Mouse (Mus musculus): ENCODE results near the gene Acsbg2. TPM values are rescaled to one million over a fixed set of nuclear protein-coding genes. Genes with fewer than 3 reads are reported as not detected.

The Acsbg2 gene
- polyA plus RNA-seq, 1 experiment from 2014 or later: not detected

DNA sequence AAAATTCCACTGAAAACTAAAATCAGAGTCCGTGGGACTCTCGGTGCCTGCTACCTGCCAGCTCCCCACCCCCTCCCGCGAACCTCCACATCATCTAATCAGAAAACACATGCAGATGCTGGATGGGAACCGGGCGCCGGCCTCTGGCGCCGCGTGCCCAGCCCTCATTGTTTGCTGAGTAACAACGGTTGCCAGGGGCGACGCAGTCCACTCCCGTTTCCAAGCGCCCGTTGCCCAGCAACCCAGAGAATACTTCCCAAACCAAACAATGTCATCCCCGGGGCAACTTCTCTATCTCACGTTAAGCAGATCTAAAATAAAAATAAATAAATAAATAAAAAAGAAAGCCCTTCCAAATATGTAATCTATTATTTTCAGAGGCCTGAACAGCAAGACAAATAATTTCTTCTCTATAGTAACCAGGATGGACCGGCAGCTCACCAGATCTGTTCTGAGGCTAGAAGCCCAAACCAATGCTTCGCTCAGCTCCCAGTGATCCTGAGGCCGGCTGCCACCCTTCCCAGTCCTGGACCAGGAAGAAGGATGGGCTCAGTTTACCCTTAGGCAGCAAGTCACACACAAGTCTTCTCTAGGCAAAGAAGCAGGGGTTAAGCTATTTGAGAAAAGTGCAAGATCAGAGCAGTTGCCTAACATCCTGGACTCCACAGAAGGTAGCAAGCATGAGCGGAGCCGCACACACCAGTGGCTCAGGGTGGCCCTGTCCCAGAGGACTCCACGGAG lies 59.8 kb downstream of the Acsbg2 start:
- Histone ChIP-seq H3K36me3 (ENCODE audit: control insufficient read depth, insufficient read depth, low read length) (no peaks in the 10 kb centered on the region), H3K4me3 (ENCODE audit: low read depth, low read length) (no peak overlapping the region), H3K4me1 (replicated peaks; ENCODE audit: control insufficient read depth, insufficient read depth, low read length) (0 out of 2 replicates have a peak, but pooled peaks cover 10% of the 10 kb centered on the region), H3K9me3 (ENCODE audit: control insufficient read depth, low read length) (no peaks in the 10 kb centered on the region), H3K4me2 (no peak overlapping the region), H3K27ac (ENCODE audit: low read depth, low read length) (no peak overlapping the region), H3K9ac (ENCODE audit: low read depth, low read length) (no peak overlapping the region), H3K27me3 (replicated peaks; ENCODE audit: control insufficient read depth, insufficient read depth, low read length) (no peaks in the 10 kb centered on the region; the same call in 1 of the 2 replicates)
- WGBS: 23% methylated on average over 24 of the region's 24 CpGs
- 0 out of 2 replicates have a peak, but pooled peaks have one; percentile 25 for ATAC-seq (replicated peaks; ENCODE audit: low FRiP score)
- DNase-seq (ENCODE audit: low spot score): peak; percentile 68

DNA sequence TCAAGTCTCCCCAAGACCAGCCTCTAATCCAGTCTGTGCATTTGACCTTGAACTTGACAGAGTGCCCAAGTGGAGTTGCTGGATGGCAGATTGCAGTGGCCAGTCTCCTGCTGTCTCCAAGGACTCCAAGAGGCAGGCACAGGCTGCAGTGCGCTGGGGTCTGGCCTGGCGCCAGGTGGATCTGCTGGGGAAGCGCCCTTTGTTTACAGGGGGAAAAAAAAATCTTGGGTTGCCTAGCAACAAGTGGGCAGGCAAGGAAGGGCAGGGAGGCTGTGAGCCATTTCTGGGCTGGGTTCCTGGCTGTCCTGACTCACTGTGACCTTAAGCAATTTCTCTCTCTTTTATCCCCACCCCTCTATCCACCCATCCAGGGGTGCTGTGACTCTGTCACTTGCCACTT lies 64.0 kb downstream of the Acsbg2 start:
- peak; percentile 57 for DNase-seq (ENCODE audit: low spot score)
- Histone ChIP-seq H3K9me3 (ENCODE audit: control insufficient read depth, low read length) (no peaks in the 10 kb centered on the region), H3K27me3 (replicated peaks; ENCODE audit: control insufficient read depth, insufficient read depth, low read length) (no peaks in the 10 kb centered on the region; the same call in 1 of the 2 replicates), H3K9ac (ENCODE audit: low read depth, low read length) (no peak overlapping the region), H3K4me1 (replicated peaks; ENCODE audit: control insufficient read depth, insufficient read depth, low read length) (0 out of 2 replicates have a peak, but pooled peaks cover 7% of the 10 kb centered on the region), H3K27ac (ENCODE audit: low read depth, low read length) (no peak overlapping the region), H3K4me3 (ENCODE audit: low read depth, low read length) (no peak overlapping the region), H3K36me3 (ENCODE audit: control insufficient read depth, insufficient read depth, low read length) (no peaks in the 10 kb centered on the region), H3K4me2 (no peak overlapping the region)
- 25% methylated on average over 3 of the region's 3 CpGs for WGBS
- no peak; the same call in 1 of the 2 replicates for ATAC-seq (replicated peaks; ENCODE audit: low FRiP score)

DNA sequence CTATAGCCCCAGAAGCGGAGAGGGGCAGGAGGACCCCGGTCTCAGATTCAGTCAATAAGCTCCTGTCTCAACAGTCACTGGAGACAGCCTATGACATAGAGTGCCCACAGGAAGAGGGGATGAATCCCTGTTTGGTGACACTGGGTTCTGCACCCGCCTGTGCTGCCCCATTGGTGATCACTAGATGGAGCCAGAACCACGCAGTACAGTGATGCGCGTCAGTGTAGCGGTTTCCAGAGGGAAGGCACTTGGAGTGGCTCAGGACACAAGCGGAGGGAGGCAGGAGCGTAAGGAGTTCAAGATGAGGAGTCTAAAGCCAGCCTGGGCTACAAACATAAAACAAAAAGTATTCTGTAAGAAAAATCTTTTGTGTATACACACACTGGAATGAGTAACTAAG lies 65.7 kb downstream of the Acsbg2 start:
- Histone ChIP-seq H3K9ac (ENCODE audit: low read depth, low read length) (no peak overlapping the region), H3K36me3 (ENCODE audit: control insufficient read depth, insufficient read depth, low read length) (no peaks in the 10 kb centered on the region), H3K4me1 (replicated peaks; ENCODE audit: control insufficient read depth, insufficient read depth, low read length) (0 out of 2 replicates have a peak, but pooled peaks cover 7% of the 10 kb centered on the region), H3K4me3 (ENCODE audit: low read depth, low read length) (no peak overlapping the region), H3K27ac (ENCODE audit: low read depth, low read length) (no peak overlapping the region), H3K9me3 (ENCODE audit: control insufficient read depth, low read length) (no peaks in the 10 kb centered on the region), H3K4me2 (no peak overlapping the region), H3K27me3 (replicated peaks; ENCODE audit: control insufficient read depth, insufficient read depth, low read length) (no peaks in the 10 kb centered on the region; the same call in 1 of the 2 replicates)
- WGBS: 13% methylated on average over 9 of the region's 9 CpGs
- DNase-seq (ENCODE audit: low spot score) (peak; percentile 61), ATAC-seq (replicated peaks; ENCODE audit: low FRiP score) (peak; percentile 62)

DNA sequence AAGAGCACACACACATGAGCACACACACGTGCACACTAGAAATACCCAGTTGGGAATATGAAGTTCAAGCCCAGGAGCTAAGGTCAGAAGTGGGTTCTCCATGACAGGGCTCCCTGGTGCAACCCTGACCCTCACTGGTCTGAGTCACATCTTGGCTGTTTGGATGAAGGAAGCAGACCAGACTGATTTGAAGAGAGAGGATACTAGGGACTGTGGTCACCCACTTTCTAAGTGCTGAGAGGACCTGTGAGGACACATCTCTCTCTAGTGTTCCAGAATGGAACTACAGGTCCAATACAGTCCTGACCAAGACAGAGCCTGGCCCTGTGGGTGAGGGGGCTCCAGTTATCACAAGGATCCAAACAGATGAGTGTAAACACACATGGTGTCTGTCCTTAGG lies 68.5 kb downstream of the Acsbg2 start:
- ATAC-seq (replicated peaks; ENCODE audit: low FRiP score) (no peak), DNase-seq (ENCODE audit: low spot score) (no peak)
- Histone ChIP-seq H3K27ac (ENCODE audit: low read depth, low read length) (no peak overlapping the region), H3K4me2 (no peak overlapping the region), H3K4me1 (replicated peaks; ENCODE audit: control insufficient read depth, insufficient read depth, low read length) (0 out of 2 replicates have a peak, but pooled peaks cover 4% of the 10 kb centered on the region), H3K9ac (ENCODE audit: low read depth, low read length) (no peak overlapping the region), H3K27me3 (replicated peaks; ENCODE audit: control insufficient read depth, insufficient read depth, low read length) (no peaks in the 10 kb centered on the region), H3K4me3 (ENCODE audit: low read depth, low read length) (no peak overlapping the region), H3K36me3 (ENCODE audit: control insufficient read depth, insufficient read depth, low read length) (no peaks in the 10 kb centered on the region), H3K9me3 (ENCODE audit: control insufficient read depth, low read length) (no peaks in the 10 kb centered on the region)
- WGBS: 79% methylated on average over 1 of the region's 1 CpGs

DNA sequence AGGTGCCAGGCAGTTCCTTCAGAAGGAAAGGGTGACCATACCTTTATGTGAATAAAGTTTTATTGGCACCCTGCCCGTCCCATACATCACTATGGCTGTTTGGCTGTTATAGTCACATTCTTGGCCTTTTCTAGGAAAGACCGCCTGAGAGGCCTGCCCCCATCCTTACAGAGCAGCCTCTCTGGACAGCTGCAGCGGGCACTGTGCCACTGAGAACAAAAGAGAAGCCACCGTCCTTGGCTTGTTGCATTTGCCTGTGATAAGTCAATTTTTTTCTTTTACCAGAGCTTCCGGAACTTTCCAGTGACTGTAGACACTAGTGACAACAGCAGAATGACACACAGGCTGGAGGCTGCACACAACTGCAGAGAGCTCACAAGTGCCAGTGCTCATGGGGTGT lies 69.3 kb downstream of the Acsbg2 start:
- ATAC-seq (replicated peaks; ENCODE audit: low FRiP score) (no peak), DNase-seq (ENCODE audit: low spot score) (no peak)
- Histone ChIP-seq H3K27ac (ENCODE audit: low read depth, low read length) (no peak overlapping the region), H3K4me2 (no peak overlapping the region), H3K27me3 (replicated peaks; ENCODE audit: control insufficient read depth, insufficient read depth, low read length) (no peaks in the 10 kb centered on the region), H3K4me3 (ENCODE audit: low read depth, low read length) (no peak overlapping the region), H3K4me1 (replicated peaks; ENCODE audit: control insufficient read depth, insufficient read depth, low read length) (no peaks in the 10 kb centered on the region), H3K9ac (ENCODE audit: low read depth, low read length) (no peak overlapping the region), H3K36me3 (ENCODE audit: control insufficient read depth, insufficient read depth, low read length) (no peaks in the 10 kb centered on the region), H3K9me3 (ENCODE audit: control insufficient read depth, low read length) (no peaks in the 10 kb centered on the region)
- 82% methylated on average over 5 of the region's 5 CpGs for WGBS

DNA sequence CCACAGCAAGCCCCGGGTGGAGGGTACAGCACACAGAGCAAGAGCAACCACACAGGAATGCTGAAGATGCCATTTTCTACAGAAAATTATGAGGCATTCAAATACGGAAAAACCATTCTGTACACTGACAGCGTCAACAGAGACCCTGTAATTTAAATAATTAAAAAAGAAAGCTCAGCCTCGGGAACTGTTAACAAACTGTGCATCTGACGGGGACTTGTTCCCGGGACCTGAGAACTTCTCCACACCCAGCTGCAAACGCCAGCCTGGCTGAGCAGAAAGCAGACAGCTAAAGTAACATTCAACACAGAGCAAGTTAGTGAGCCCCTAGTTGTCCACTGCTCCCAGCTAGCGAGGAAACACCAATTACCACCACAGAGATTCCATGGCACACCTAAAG lies 72.2 kb downstream of the Acsbg2 start:
- 80% methylated on average over 8 of the region's 8 CpGs for WGBS
- H3K4me3 ChIP-seq (ENCODE audit: low read depth, low read length): no peak overlapping the region
- H3K27ac ChIP-seq (ENCODE audit: low read depth, low read length): no peak overlapping the region
- ATAC-seq (replicated peaks; ENCODE audit: low FRiP score) (no peak), DNase-seq (ENCODE audit: low spot score) (no peak)
- H3K4me1 ChIP-seq (replicated peaks; ENCODE audit: control insufficient read depth, insufficient read depth, low read length): no peaks in the 10 kb centered on the region
- H3K4me2 ChIP-seq: no peak overlapping the region
- H3K36me3 ChIP-seq (ENCODE audit: control insufficient read depth, insufficient read depth, low read length): no peaks in the 10 kb centered on the region
- no peak overlapping the region for H3K9ac ChIP-seq (ENCODE audit: low read depth, low read length)
- no peaks in the 10 kb centered on the region for H3K9me3 ChIP-seq (ENCODE audit: control insufficient read depth, low read length)
- H3K27me3 ChIP-seq (replicated peaks; ENCODE audit: control insufficient read depth, insufficient read depth, low read length): no peaks in the 10 kb centered on the region

DNA sequence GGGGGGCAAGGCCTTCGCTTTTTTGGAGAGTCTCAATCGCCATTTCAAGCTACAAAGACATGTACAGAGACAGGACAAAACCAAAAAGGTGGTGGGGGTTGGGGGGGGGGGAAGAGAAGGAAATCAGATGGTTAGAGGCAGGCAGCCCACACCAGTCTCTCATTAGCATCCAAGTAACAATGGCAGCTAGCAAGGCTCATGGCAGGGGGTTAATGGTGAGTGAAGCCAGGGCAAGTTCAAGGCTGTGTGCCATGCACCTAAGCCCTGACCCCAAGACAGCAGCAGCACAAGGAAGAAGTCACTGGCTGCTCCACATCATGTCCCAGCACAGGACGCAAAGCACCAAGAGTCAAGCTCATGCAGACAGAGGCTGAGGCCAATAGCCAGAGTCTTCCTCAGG lies 75.0 kb downstream of the Acsbg2 start:
- Histone ChIP-seq H3K36me3 (ENCODE audit: control insufficient read depth, insufficient read depth, low read length) (no peaks in the 10 kb centered on the region), H3K27ac (ENCODE audit: low read depth, low read length) (no peak overlapping the region), H3K27me3 (replicated peaks; ENCODE audit: control insufficient read depth, insufficient read depth, low read length) (no peaks in the 10 kb centered on the region), H3K4me2 (no peak overlapping the region), H3K4me1 (replicated peaks; ENCODE audit: control insufficient read depth, insufficient read depth, low read length) (peaks cover under 1% of the 10 kb centered on the region; the same call in 1 of the 2 replicates), H3K9me3 (ENCODE audit: control insufficient read depth, low read length) (no peaks in the 10 kb centered on the region), H3K9ac (ENCODE audit: low read depth, low read length) (no peak overlapping the region), H3K4me3 (ENCODE audit: low read depth, low read length) (no peak overlapping the region)
- ATAC-seq (replicated peaks; ENCODE audit: low FRiP score): no peak
- WGBS: 73% methylated on average over 3 of the region's 3 CpGs
- no peak for DNase-seq (ENCODE audit: low spot score)

DNA sequence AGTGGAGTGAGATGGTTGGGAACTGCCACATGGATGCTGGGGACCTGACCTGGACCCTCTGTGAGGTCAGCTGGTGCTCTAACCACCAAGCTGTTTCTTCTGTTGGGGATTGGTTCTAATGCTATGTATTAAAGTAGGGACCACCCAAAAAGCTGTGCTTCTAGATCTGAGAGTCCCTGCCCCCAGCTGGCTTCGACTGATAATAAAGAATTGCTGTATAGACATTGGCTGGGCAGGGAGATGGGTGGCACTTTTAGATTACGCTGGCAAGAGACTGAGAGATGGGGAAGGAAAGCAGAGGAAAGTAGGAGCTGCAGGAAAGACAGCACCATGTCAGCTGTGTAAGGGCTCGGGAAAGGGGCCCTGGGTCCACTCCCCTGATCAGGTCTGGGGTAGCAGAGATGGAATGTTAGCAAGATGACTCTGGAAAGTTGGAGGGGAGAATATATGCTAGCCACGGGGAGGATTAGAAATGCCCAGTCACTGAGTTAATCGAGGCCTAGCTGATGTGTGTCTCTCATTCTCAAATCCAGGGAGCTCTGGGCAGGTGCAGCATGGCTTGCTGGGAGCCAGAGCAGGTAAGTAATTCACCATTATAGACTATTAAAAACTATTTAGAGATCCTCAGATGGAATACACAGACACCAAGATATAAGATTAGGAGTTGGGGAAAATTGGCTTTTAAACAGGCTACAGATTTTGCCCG lies 80.5 kb downstream of the Acsbg2 start:
- Histone ChIP-seq H3K4me3 (ENCODE audit: low read depth, low read length) (no peak overlapping the region), H3K9ac (ENCODE audit: low read depth, low read length) (peak overlapping the region; percentile 37; the same call in 1 of the 2 replicates), H3K4me2 (peak overlapping the region; percentile 51), H3K36me3 (ENCODE audit: control insufficient read depth, insufficient read depth, low read length) (no peaks in the 10 kb centered on the region), H3K27ac (ENCODE audit: low read depth, low read length) (peak overlapping the region; percentile 58), H3K9me3 (ENCODE audit: control insufficient read depth, low read length) (no peaks in the 10 kb centered on the region), H3K4me1 (replicated peaks; ENCODE audit: control insufficient read depth, insufficient read depth, low read length) (peaks cover 14% of the 10 kb centered on the region; the same call in 1 of the 2 replicates), H3K27me3 (replicated peaks; ENCODE audit: control insufficient read depth, insufficient read depth, low read length) (no peaks in the 10 kb centered on the region)
- peak; percentile 94 for ATAC-seq (replicated peaks; ENCODE audit: low FRiP score)
- DNase-seq (ENCODE audit: low spot score): no peak
- 47% methylated on average over 6 of the region's 6 CpGs for WGBS
